27 mouse cellular contexts compared by ENCODE assay signal in genomic region chr10:94562991-94563390, GRCm38 (mm10).
"Had no signal": no experiment of that assay in that cellular context is flagged by ENCODE, and none has a peak within 500 bp of the region (broad histone marks: within the 10 kb centered on the region; RNA-seq: fewer than 3 reads in every experiment).

No protein-coding gene starts in this region.

- H3K27ac ChIP-seq: embryonic facial prominence, embryonic 12.5 days; embryonic facial prominence, embryonic 13.5 days; embryonic facial prominence, embryonic 15.5 days; forebrain, embryonic 10.5 days; forebrain, embryonic 12.5 days; forebrain, embryonic 13.5 days; forebrain, embryonic 15.5 days; heart, adult 2 months had no signal

- H3K4me2 ChIP-seq: embryonic facial prominence, embryonic 12.5 days; embryonic facial prominence, embryonic 13.5 days; embryonic facial prominence, embryonic 15.5 days; forebrain, embryonic 12.5 days; forebrain, embryonic 13.5 days; forebrain, embryonic 15.5 days had no signal

- H3K4me3 ChIP-seq: embryonic facial prominence, embryonic 12.5 days; embryonic facial prominence, embryonic 13.5 days; embryonic facial prominence, embryonic 15.5 days; erythroblast, embryonic 14.5 days; forebrain, embryonic 10.5 days; forebrain, embryonic 12.5 days; forebrain, embryonic 13.5 days; forebrain, embryonic 15.5 days; heart, adult 2 months had no signal

- ATAC-seq: forebrain, embryonic 13.5 days; forebrain, embryonic 14.5 days; forebrain, embryonic 16.5 days; forebrain, postnatal 0 days had no signal

- H3K27me3 ChIP-seq: embryonic facial prominence, embryonic 12.5 days; embryonic facial prominence, embryonic 13.5 days; embryonic facial prominence, embryonic 15.5 days; forebrain, embryonic 12.5 days; forebrain, embryonic 13.5 days; forebrain, embryonic 15.5 days had no signal

- H3K9ac ChIP-seq: embryonic facial prominence, embryonic 12.5 days; embryonic facial prominence, embryonic 13.5 days; embryonic facial prominence, embryonic 15.5 days; forebrain, embryonic 12.5 days; forebrain, embryonic 13.5 days; forebrain, embryonic 15.5 days; forebrain, postnatal 0 days had no signal

- H3K36me3 ChIP-seq: embryonic facial prominence, embryonic 12.5 days; embryonic facial prominence, embryonic 13.5 days; embryonic facial prominence, embryonic 15.5 days; forebrain, embryonic 10.5 days; forebrain, embryonic 12.5 days; forebrain, embryonic 15.5 days had no signal

- H3K9me3 ChIP-seq: embryonic facial prominence, embryonic 12.5 days; embryonic facial prominence, embryonic 13.5 days; embryonic facial prominence, embryonic 15.5 days; forebrain, embryonic 10.5 days; forebrain, embryonic 12.5 days; forebrain, embryonic 13.5 days; forebrain, embryonic 15.5 days had no signal

- DNase-seq: cerebellum, adult 18-20 months; cerebellum, adult 2 months; cerebellum, adult 8-10 months; cerebellum, adult 9-10 months; cerebellum, adult 9-11 months; cerebellum, postnatal 10 days; cerebellum, postnatal 14 days; cerebellum, postnatal 25 days; cerebellum, postnatal 36 days; embryo, embryonic 11 days; forebrain, postnatal 0 days; gastrocnemius, postnatal 10 days; gastrocnemius, postnatal 14 days; gastrocnemius, postnatal 36 days; heart, adult 11 months; heart, adult 18-20 months; heart, adult 2 months had no signal

- H3K4me1 ChIP-seq: embryonic facial prominence, embryonic 15.5 days; forebrain, embryonic 13.5 days had no signal
